Mouse (Mus musculus) forebrain, embryonic 10.5 days (tissue): ENCODE measurements at regions not wholly inside any gene's neighbourhood (a gene's known extent, or its start where the extent isn't known, plus 50 kb on each side); places are given as distances from the start of the nearest gene placed in this dataset.

ENCODE experiments used
- DNase-seq: peaks from one replicate; pipeline ENCODE4 v3.0.0-alpha.2; 2017; ENCODE audit warnings: low spot score; ENCODE audit errors: extremely low spot score
- H3K27ac ChIP-seq: fragments of 300-500 bp; sonication (generic); 2 replicates; pipeline ENCODE4 v1.5.1; 2016; ENCODE audit warnings: mild to moderate bottlenecking
- H3K27me3 ChIP-seq: fragments of 300-500 bp; sonication (generic); 2 replicates; pipeline ENCODE4 v1.6.1; 2016; ENCODE audit warnings: mild to moderate bottlenecking; ENCODE audit not compliant: poor library complexity, severe bottlenecking
- H3K36me3 ChIP-seq: fragments of 300-500 bp; sonication (generic); replicated peaks from 2 replicates; pipeline ENCODE4 v1.6.1; 2016; ENCODE audit warnings: mild to moderate bottlenecking, moderate library complexity
- H3K4me1 ChIP-seq: fragments of 300-500 bp; sonication (generic); 2 replicates; pipeline ENCODE4 v1.6.1; 2016
- H3K4me3 ChIP-seq: fragments of 300-500 bp; sonication (generic); 2 replicates; pipeline ENCODE4 v1.5.1; 2016; ENCODE audit warnings: mild to moderate bottlenecking, moderate library complexity
- H3K9me3 ChIP-seq: fragments of 300-500 bp; sonication (generic); 2 replicates; pipeline ENCODE4 v1.6.1; 2016; ENCODE audit warnings: mild to moderate bottlenecking, moderate library complexity
- WGBS: fragments of 180-500 bp; shearing (Covaris S2); methylation state at CpG from one replicate; pipeline ENCODE4 v1.1.7; 2016; 5-methylcytosine and 5-hydroxymethylcytosine counted together

- Histone ChIP-seq H3K4me1 (peaks cover 5% of the 10 kb centered on the region), H3K27me3 (no peaks in the 10 kb centered on the region), H3K9me3 (no peaks in the 10 kb centered on the region; the same call in 1 of the 2 replicates), H3K27ac (no peak overlapping the region), H3K36me3 (no peaks in the 10 kb centered on the region), H3K4me3 (no peak overlapping the region)
- 87% methylated on average over 9 of the region's 9 CpGs for WGBS
- no peak for DNase-seq
Observed at GRCm38 (mm10) chr1:91692709-91693460, 108.4 kb upstream of the Twist2 start.

GRCm38 (mm10) chr1:91697053-91697452 lies 104.2 kb upstream of the Twist2 start:
- H3K4me1 ChIP-seq: no peaks in the 10 kb centered on the region
- H3K27ac ChIP-seq: no peak overlapping the region
- no peaks in the 10 kb centered on the region for H3K27me3 ChIP-seq
- no peak for DNase-seq
- H3K36me3 ChIP-seq: no peaks in the 10 kb centered on the region
- no peaks in the 10 kb centered on the region for H3K9me3 ChIP-seq
- 93% methylated on average over 8 of the region's 8 CpGs for WGBS
- H3K4me3 ChIP-seq: no peak overlapping the region

- WGBS: 93% methylated on average over 12 of the region's 12 CpGs
- H3K4me1 ChIP-seq: no peaks in the 10 kb centered on the region
- no peak overlapping the region for H3K4me3 ChIP-seq
- H3K36me3 ChIP-seq: no peaks in the 10 kb centered on the region
- no peaks in the 10 kb centered on the region for H3K9me3 ChIP-seq
- no peaks in the 10 kb centered on the region for H3K27me3 ChIP-seq
- DNase-seq: no peak
- H3K27ac ChIP-seq: no peak overlapping the region
Observed at GRCm38 (mm10) chr1:91701475-91701874, 99.8 kb upstream of the Twist2 start.

GRCm38 (mm10) chr1:91702021-91702420 lies 99.2 kb upstream of the Twist2 start:
- Histone ChIP-seq H3K4me1 (no peaks in the 10 kb centered on the region), H3K9me3 (no peaks in the 10 kb centered on the region), H3K36me3 (no peaks in the 10 kb centered on the region), H3K27ac (no peak overlapping the region), H3K27me3 (no peaks in the 10 kb centered on the region), H3K4me3 (no peak overlapping the region)
- no peak for DNase-seq
- 92% methylated on average over 6 of the region's 6 CpGs for WGBS

- Histone ChIP-seq H3K4me3 (no peak overlapping the region), H3K27me3 (no peaks in the 10 kb centered on the region), H3K4me1 (no peaks in the 10 kb centered on the region), H3K36me3 (no peaks in the 10 kb centered on the region), H3K9me3 (no peaks in the 10 kb centered on the region), H3K27ac (no peak overlapping the region)
- DNase-seq: no peak
Observed at GRCm38 (mm10) chr1:91702737-91703136, 98.5 kb upstream of the Twist2 start.

- H3K4me3 ChIP-seq: no peak overlapping the region
- H3K9me3 ChIP-seq: no peaks in the 10 kb centered on the region
- no peaks in the 10 kb centered on the region for H3K27me3 ChIP-seq
- no peaks in the 10 kb centered on the region for H3K36me3 ChIP-seq
- DNase-seq: no peak
- 87% methylated on average over 9 of the region's 9 CpGs for WGBS
- H3K27ac ChIP-seq: no peak overlapping the region
- no peaks in the 10 kb centered on the region for H3K4me1 ChIP-seq
Observed at GRCm38 (mm10) chr1:91705451-91705850, 95.8 kb upstream of the Twist2 start.

GRCm38 (mm10) chr1:91708550-91709243 lies 92.6 kb upstream of the Twist2 start:
- H3K9me3 ChIP-seq: peaks cover 4% of the 10 kb centered on the region; the same call in 1 of the 2 replicates
- 81% methylated on average over 7 of the region's 7 CpGs for WGBS
- no peak overlapping the region for H3K4me3 ChIP-seq
- H3K4me1 ChIP-seq: no peaks in the 10 kb centered on the region
- H3K27me3 ChIP-seq: no peaks in the 10 kb centered on the region
- no peak for DNase-seq
- H3K27ac ChIP-seq: no peak overlapping the region
- no peaks in the 10 kb centered on the region for H3K36me3 ChIP-seq

- no peaks in the 10 kb centered on the region for H3K36me3 ChIP-seq
- no peaks in the 10 kb centered on the region for H3K27me3 ChIP-seq
- H3K27ac ChIP-seq: no peak overlapping the region
- H3K4me1 ChIP-seq: no peaks in the 10 kb centered on the region
- H3K9me3 ChIP-seq: peaks cover 4% of the 10 kb centered on the region; the same call in 1 of the 2 replicates
- no peak for DNase-seq
- 95% methylated on average over 1 of the region's 1 CpGs for WGBS
- H3K4me3 ChIP-seq: no peak overlapping the region
Observed at GRCm38 (mm10) chr1:91709244-91709600, 92.0 kb upstream of the Twist2 start.

- 91% methylated on average over 11 of the region's 11 CpGs for WGBS
- no peaks in the 10 kb centered on the region for H3K4me1 ChIP-seq
- no peak overlapping the region for H3K27ac ChIP-seq
- no peak overlapping the region for H3K4me3 ChIP-seq
- no peaks in the 10 kb centered on the region for H3K36me3 ChIP-seq
- no peak for DNase-seq
- H3K27me3 ChIP-seq: no peaks in the 10 kb centered on the region
- H3K9me3 ChIP-seq: peaks cover 4% of the 10 kb centered on the region; the same call in 1 of the 2 replicates
Observed at GRCm38 (mm10) chr1:91713131-91713530, 88.1 kb upstream of the Twist2 start.

GRCm38 (mm10) chr1:91714266-91714665 lies 87.0 kb upstream of the Twist2 start:
- no peaks in the 10 kb centered on the region for H3K4me1 ChIP-seq
- no peak for DNase-seq
- 90% methylated on average over 6 of the region's 6 CpGs for WGBS

GRCm38 (mm10) chr1:91715341-91715740 lies 85.9 kb upstream of the Twist2 start:
- no peak for DNase-seq
- WGBS: 91% methylated on average over 7 of the region's 7 CpGs
- H3K27me3 ChIP-seq: no peaks in the 10 kb centered on the region

More at GRCm38 (mm10) chr1:91714266-91714665, 87.0 kb upstream of the Twist2 start:
- Histone ChIP-seq H3K4me3 (no peak overlapping the region), H3K27ac (no peak overlapping the region), H3K36me3 (no peaks in the 10 kb centered on the region), H3K27me3 (no peaks in the 10 kb centered on the region), H3K9me3 (peaks cover 4% of the 10 kb centered on the region; the same call in 1 of the 2 replicates)

GRCm38 (mm10) chr1:91715791-91716190 lies 85.5 kb upstream of the Twist2 start:
- Histone ChIP-seq H3K4me1 (no peaks in the 10 kb centered on the region), H3K27me3 (no peaks in the 10 kb centered on the region), H3K36me3 (no peaks in the 10 kb centered on the region), H3K27ac (no peak overlapping the region), H3K4me3 (no peak overlapping the region), H3K9me3 (peaks cover 4% of the 10 kb centered on the region; the same call in 1 of the 2 replicates)
- DNase-seq: no peak
- 89% methylated on average over 2 of the region's 2 CpGs for whole genome bisulfite sequencing

More at GRCm38 (mm10) chr1:91715341-91715740, 85.9 kb upstream of the Twist2 start:
- Histone ChIP-seq H3K4me1 (no peaks in the 10 kb centered on the region), H3K9me3 (peaks cover 4% of the 10 kb centered on the region; the same call in 1 of the 2 replicates), H3K27ac (no peak overlapping the region), H3K36me3 (no peaks in the 10 kb centered on the region), H3K4me3 (no peak overlapping the region)

GRCm38 (mm10) chr1:91716836-91717235 lies 84.4 kb upstream of the Twist2 start:
- Histone ChIP-seq H3K27me3 (no peaks in the 10 kb centered on the region), H3K4me1 (no peaks in the 10 kb centered on the region), H3K9me3 (peaks cover 4% of the 10 kb centered on the region; the same call in 1 of the 2 replicates), H3K4me3 (no peak overlapping the region), H3K36me3 (no peaks in the 10 kb centered on the region), H3K27ac (no peak overlapping the region)
- DNase-seq: no peak
- 92% methylated on average over 2 of the region's 2 CpGs for WGBS
